Mouse (Mus musculus) kidney, postnatal 0 days (tissue): ENCODE measurements around the gene Tbxa2r. TPM values are rescaled to one million over a fixed set of nuclear protein-coding genes. Genes with fewer than 3 reads are reported as not detected.

ENCODE experiments used
- ATAC-seq: fragments of 200-750 bp; cut with Nextera tagmentation; replicated peaks from 2 replicates; pipeline ENCODE4 v1.8.0; 2017; ENCODE audit warnings: low read depth, moderate number of reproducible peaks, moderate TSS enrichment, moderate library complexity; ENCODE audit not compliant: low FRiP score
- DNase-seq: peaks from one replicate; pipeline ENCODE4 v3.0.0-alpha.2; 2016; ENCODE audit warnings: low spot score
- H3K27ac ChIP-seq: fragments of 300-500 bp; sonication (generic); 2 replicates; pipeline ENCODE4 v1.5.1; 2014; ENCODE audit warnings: mild to moderate bottlenecking
- H3K27me3 ChIP-seq: fragments of 300-500 bp; sonication (generic); 2 replicates; pipeline ENCODE4 v1.6.1; 2014; ENCODE audit warnings: low read length, mixed read lengths; ENCODE audit not compliant: insufficient read depth
- H3K36me3 ChIP-seq: fragments of 300-500 bp; sonication (generic); 2 replicates; pipeline ENCODE4 v1.6.1; 2014; ENCODE audit warnings: low read length, mixed read lengths; ENCODE audit not compliant: insufficient read depth
- H3K4me1 ChIP-seq: fragments of 300-500 bp; sonication (generic); replicated peaks from 2 replicates; pipeline ENCODE4 v1.6.1; 2014; ENCODE audit warnings: antibody characterized with exemption, low read length, mixed read lengths; ENCODE audit not compliant: insufficient read depth
- H3K4me2 ChIP-seq: fragments of 300-500 bp; sonication (generic); 2 replicates; pipeline ENCODE4 v1.6.1; 2014; ENCODE audit warnings: mild to moderate bottlenecking, low read length, moderate library complexity, mixed read lengths
- H3K4me3 ChIP-seq: fragments of 300-500 bp; sonication (generic); replicated peaks from 2 replicates; pipeline ENCODE4 v1.5.1; 2014; ENCODE audit warnings: low read depth, low read length
- H3K9ac ChIP-seq: fragments of 300-500 bp; sonication (generic); 2 replicates; pipeline ENCODE4 v1.6.1; 2014; ENCODE audit warnings: low read depth, low read length
- H3K9me3 ChIP-seq: fragments of 300-500 bp; sonication (generic); replicated peaks from 2 replicates; pipeline ENCODE4 v1.6.1; 2016; ENCODE audit warnings: low read length, inconsistent platforms, mixed read lengths
- CTCF ChIP-seq: IDR thresholded peaks from 2 replicates; pipeline ENCODE4 v1.5.1; 2016; ENCODE audit warnings: antibody characterized with exemption, low read depth, mild to moderate bottlenecking, moderate library complexity
- whole genome bisulfite sequencing: fragments of 180-500 bp; shearing (Covaris S2); extraction: QIAGEN DNeasy Blood & Tissue Kit; methylation state at CpG from one replicate; pipeline ENCODE4 v1.1.7; 2014; 5-methylcytosine and 5-hydroxymethylcytosine counted together
- polyA plus RNA-seq: library from polyadenylated mRNA; unstranded; fragments of >200 nt; fragmentation: Nextera tagmentation; extraction: Ambion mirVana; gene quantifications from 2 replicates; pipeline ENCODE4 v1.2.1, GENCODE M21; 2015

Gene Tbxa2r
- polyA plus RNA-seq, 1 experiment from 2014 or later, result 16.1 TPM

DNA sequence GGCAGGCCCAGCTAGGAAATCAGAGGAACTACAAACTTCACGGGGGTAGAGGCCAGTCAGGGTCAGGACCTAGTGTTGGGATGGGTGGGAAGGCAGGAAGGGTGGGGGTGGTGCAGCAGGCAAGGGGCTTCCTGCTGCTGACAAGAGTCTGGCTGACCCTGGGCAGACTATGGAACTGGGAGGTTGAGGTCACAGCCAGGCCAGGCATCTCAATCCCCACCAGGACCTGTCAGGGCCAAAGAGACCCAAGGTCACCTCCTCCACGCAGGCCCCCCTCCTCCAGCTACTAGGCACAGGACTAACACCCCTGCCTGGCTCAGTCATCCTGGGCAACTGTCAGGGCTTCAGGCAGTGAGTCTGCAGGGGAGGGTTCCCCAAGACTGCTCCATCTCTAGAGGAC is 572 bp upstream of the Tbxa2r start:
- H3K9me3 ChIP-seq, result no peaks in the 10 kb centered on the region
- H3K27me3 ChIP-seq, result no peaks in the 10 kb centered on the region
- no peak overlapping the region; the same call in 1 of the 2 replicates for H3K9ac ChIP-seq

GRCm38 (mm10) chr10:81329194-81329975 is 854 bp downstream of the Tbxa2r start:
- H3K4me2 ChIP-seq, result peak overlapping the region; percentile 35
- H3K27ac ChIP-seq, result peak overlapping the region; percentile 84
- DNase-seq (peak; percentile 89), ATAC-seq (peak; percentile 35; the same call in 1 of the 2 replicates)
- H3K27me3 ChIP-seq, result no peaks in the 10 kb centered on the region
- TF ChIP-seq CTCF, result no peak
- peak overlapping the region; percentile 36; the same call in 1 of the 2 replicates for H3K9ac ChIP-seq
- H3K4me1 ChIP-seq, result peaks cover 20% of the 10 kb centered on the region
- H3K36me3 ChIP-seq, result peaks cover 26% of the 10 kb centered on the region
- H3K4me3 ChIP-seq, result no peak overlapping the region
- 50% methylated on average over 10 of the region's 10 CpGs for WGBS
- H3K9me3 ChIP-seq, result no peaks in the 10 kb centered on the region

More for the DNA sequence above, 572 bp upstream of the Tbxa2r start:
- 5% methylated on average over 2 of the region's 2 CpGs for WGBS
- TF ChIP-seq CTCF, result no peak
- ATAC-seq (no peak), DNase-seq (no peak)
- peak overlapping the region; percentile 84 for H3K27ac ChIP-seq
- H3K4me3 ChIP-seq, result no peak overlapping the region
- H3K4me1 ChIP-seq, result peaks cover 18% of the 10 kb centered on the region
- H3K36me3 ChIP-seq, result peaks cover 39% of the 10 kb centered on the region
- no peak overlapping the region for H3K4me2 ChIP-seq

GRCm38 (mm10) chr10:81330007-81330406 is 1.5 kb downstream of the Tbxa2r start:
- H3K27ac ChIP-seq, result peak overlapping the region; percentile 84
- TF ChIP-seq CTCF, result no peak
- no peaks in the 10 kb centered on the region for H3K27me3 ChIP-seq
- peak overlapping the region; percentile 35; the same call in 1 of the 2 replicates for H3K4me2 ChIP-seq
- DNase-seq, result no peak
- no peaks in the 10 kb centered on the region for H3K9me3 ChIP-seq
- 0 out of 2 replicates have a peak overlapping the region, but pooled peaks have one; percentile 8 for H3K9ac ChIP-seq
- H3K4me1 ChIP-seq, result peaks cover 26% of the 10 kb centered on the region
- ATAC-seq, result no peak
- H3K4me3 ChIP-seq, result no peak overlapping the region
- peaks cover 22% of the 10 kb centered on the region for H3K36me3 ChIP-seq
- 45% methylated on average over 4 of the region's 4 CpGs for WGBS

DNA sequence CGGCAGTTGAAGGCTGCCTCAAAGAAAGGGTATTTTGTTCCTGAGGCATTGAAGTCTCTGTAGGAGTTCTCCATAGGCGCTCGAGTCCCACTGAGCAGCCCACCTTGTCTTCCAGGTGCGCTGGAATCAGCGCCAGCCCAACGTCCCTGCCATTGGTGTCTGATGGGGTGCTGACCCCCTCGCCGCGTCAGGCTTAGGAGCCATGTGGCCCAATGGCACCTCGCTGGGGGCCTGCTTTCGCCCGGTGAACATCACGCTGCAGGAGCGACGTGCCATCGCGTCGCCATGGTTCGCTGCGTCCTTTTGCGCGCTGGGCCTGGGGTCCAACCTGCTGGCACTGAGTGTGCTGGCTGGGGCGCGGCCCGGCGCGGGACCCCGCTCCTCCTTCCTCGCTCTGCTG is 3.7 kb downstream of the Tbxa2r start:
- no peaks in the 10 kb centered on the region for H3K36me3 ChIP-seq
- H3K9ac ChIP-seq, result peak overlapping the region; percentile 38; the same call in 1 of the 2 replicates
- H3K4me2 ChIP-seq, result peak overlapping the region; percentile 33
- no peaks in the 10 kb centered on the region for H3K9me3 ChIP-seq
- TF ChIP-seq CTCF, result no peak
- no peaks in the 10 kb centered on the region for H3K27me3 ChIP-seq
- ATAC-seq, result no peak
- H3K4me1 ChIP-seq, result peaks cover 35% of the 10 kb centered on the region
- no peak overlapping the region for H3K4me3 ChIP-seq
- WGBS, result 40% methylated on average over 29 of the region's 29 CpGs
- no peak for DNase-seq
- H3K27ac ChIP-seq, result no peak overlapping the region

GRCm38 (mm10) chr10:81334324-81334723 is 5.8 kb downstream of the Tbxa2r start:
- Histone ChIP-seq H3K36me3 (no peaks in the 10 kb centered on the region), H3K27ac (no peak overlapping the region), H3K9ac (peak overlapping the region; percentile 35; the same call in 1 of the 2 replicates), H3K9me3 (no peaks in the 10 kb centered on the region), H3K27me3 (no peaks in the 10 kb centered on the region), H3K4me1 (peaks cover 29% of the 10 kb centered on the region), H3K4me3 (no peak overlapping the region), H3K4me2 (no peak overlapping the region)
- no peak for TF ChIP-seq CTCF
- no peak for ATAC-seq
- 51% methylated on average over 11 of the region's 11 CpGs for WGBS
- no peak for DNase-seq

- peak; percentile 48 for DNase-seq
- no peaks in the 10 kb centered on the region for H3K9me3 ChIP-seq
- no peaks in the 10 kb centered on the region for H3K27me3 ChIP-seq
- H3K36me3 ChIP-seq, result no peaks in the 10 kb centered on the region
- no peak overlapping the region for H3K9ac ChIP-seq
- peak; percentile 25; the same call in 1 of the 2 replicates for TF ChIP-seq CTCF
- H3K27ac ChIP-seq, result peak overlapping the region; percentile 66
- 53% methylated on average over 14 of the region's 19 CpGs for WGBS
- no peak overlapping the region for H3K4me3 ChIP-seq
- peak; percentile 23 for ATAC-seq
- H3K4me1 ChIP-seq, result peaks cover 20% of the 10 kb centered on the region; the same call in 1 of the 2 replicates
- H3K4me2 ChIP-seq, result no peak overlapping the region
These were observed 7.1 kb downstream of the Tbxa2r start for GRCm38 (mm10) chr10:81335393-81336340.
